Mouse (Mus musculus): ENCODE data around the gene Mta2. TPM values are rescaled to one million over a fixed set of nuclear protein-coding genes. Genes with fewer than 3 reads are reported as not detected.

Gene Mta2
- total RNA-seq, 2 experiments from 2014 or later = 60.6 to 67.9 TPM

- no peak for DNase-seq (ENCODE audit: low spot score in 2 of 2)
These were observed 12.9 kb upstream of the Mta2 start for GRCm38 (mm10) chr19:8928689-8929223.

- peak; percentile 68 to 74 for DNase-seq (ENCODE audit: low spot score in 2 of 2)
These were observed 12.2 kb upstream of the Mta2 start, which contains the start of the genes Rom1 and Eml3 for GRCm38 (mm10) chr19:8929224-8930088. Gene Rom1 (minus strand): TSS chr19:8929356. Gene Eml3 (plus strand): TSS chr19:8929552.

GRCm38 (mm10) chr19:8930117-8930516 lies 11.6 kb upstream of the Mta2 start:
- no peak for DNase-seq (ENCODE audit: low spot score in 2 of 2)

GRCm38 (mm10) chr19:8930771-8931170 lies 10.9 kb upstream of the Mta2 start:
- DNase-seq (ENCODE audit: low spot score in 2 of 2) = no peak

GRCm38 (mm10) chr19:8936736-8937135 lies 4.9 kb upstream of the Mta2 start:
- no peak for DNase-seq (ENCODE audit: low spot score in 2 of 2)

GRCm38 (mm10) chr19:8940526-8941133 lies 1.0 kb upstream of the Mta2 start:
- DNase-seq (ENCODE audit: low spot score in 2 of 2) = no peak

- DNase-seq (ENCODE audit: low spot score in 2 of 2) = no peak
These were observed 550 bp upstream of the Mta2 start for GRCm38 (mm10) chr19:8941136-8941514.

- DNase-seq (ENCODE audit: low spot score in 2 of 2) = no peak
These were observed 745 bp downstream of the Mta2 start for GRCm38 (mm10) chr19:8942276-8942964.

GRCm38 (mm10) chr19:8943047-8943446 lies 1.4 kb downstream of the Mta2 start:
- no peak for DNase-seq (ENCODE audit: low spot score in 2 of 2)

GRCm38 (mm10) chr19:8944062-8944461 lies 2.4 kb downstream of the Mta2 start:
- DNase-seq (ENCODE audit: low spot score in 2 of 2) = no peak

GRCm38 (mm10) chr19:8944750-8945149 lies 3.1 kb downstream of the Mta2 start:
- DNase-seq (ENCODE audit: low spot score in 2 of 2) = peak; percentile 62 to 69

- no peak for DNase-seq (ENCODE audit: low spot score in 2 of 2)
These were observed 3.6 kb downstream of the Mta2 start for GRCm38 (mm10) chr19:8945251-8945650.

- DNase-seq (ENCODE audit: low spot score in 2 of 2) = no peak
These were observed 5.3 kb downstream of the Mta2 start for GRCm38 (mm10) chr19:8946929-8947328.

GRCm38 (mm10) chr19:8950190-8950589 lies 8.5 kb downstream of the Mta2 start:
- no peak for DNase-seq (ENCODE audit: low spot score in 2 of 2)

GRCm38 (mm10) chr19:8952241-8952640 lies 10.6 kb downstream of the Mta2 start:
- peak; percentile 48 to 53 for DNase-seq (ENCODE audit: low spot score in 2 of 2)

GRCm38 (mm10) chr19:8953135-8954039 lies 11.7 kb downstream of the Mta2 start, which contains the start of gene Tut1:
Gene Tut1 (plus strand): TSS chr19:8953847.
- DNase-seq (ENCODE audit: low spot score in 2 of 2) = peak; percentile 94 to 95

GRCm38 (mm10) chr19:8954171-8954570 lies 12.5 kb downstream of the Mta2 start:
- no peak for DNase-seq (ENCODE audit: low spot score in 2 of 2)

GRCm38 (mm10) chr19:8962256-8962655 lies 20.6 kb downstream of the Mta2 start:
- DNase-seq (ENCODE audit: low spot score in 2 of 2) = no peak

GRCm38 (mm10) chr19:8965075-8965474 lies 23.4 kb downstream of the Mta2 start:
- no peak for DNase-seq (ENCODE audit: low spot score in 2 of 2)

- peak in 1 of 2 experiments; percentile 50 for DNase-seq (ENCODE audit: low spot score in 2 of 2)
These were observed 24.1 kb downstream of the Mta2 start for GRCm38 (mm10) chr19:8965771-8966170.

Measured in layer of hippocampus, postnatal 10 days (tissue).